Mouse (Mus musculus) ES-Bruce4 (cell line): ENCODE measurements around the gene Gucd1.

Source experiments
- CTCF ChIP-seq: IDR thresholded peaks from one replicate; pipeline ENCODE4 v1.8.1; 2011; ENCODE audit warnings: low read depth, low read length
- EP300 ChIP-seq: IDR thresholded peaks from 2 replicates; pipeline ENCODE4 v1.6.1; 2011; ENCODE audit warnings: low read depth, low read length; ENCODE audit not compliant: insufficient read depth
- POLR2A ChIP-seq: IDR thresholded peaks from one replicate; pipeline ENCODE4 v1.8.1; 2011; ENCODE audit warnings: low read length; ENCODE audit not compliant: insufficient read depth

DNA sequence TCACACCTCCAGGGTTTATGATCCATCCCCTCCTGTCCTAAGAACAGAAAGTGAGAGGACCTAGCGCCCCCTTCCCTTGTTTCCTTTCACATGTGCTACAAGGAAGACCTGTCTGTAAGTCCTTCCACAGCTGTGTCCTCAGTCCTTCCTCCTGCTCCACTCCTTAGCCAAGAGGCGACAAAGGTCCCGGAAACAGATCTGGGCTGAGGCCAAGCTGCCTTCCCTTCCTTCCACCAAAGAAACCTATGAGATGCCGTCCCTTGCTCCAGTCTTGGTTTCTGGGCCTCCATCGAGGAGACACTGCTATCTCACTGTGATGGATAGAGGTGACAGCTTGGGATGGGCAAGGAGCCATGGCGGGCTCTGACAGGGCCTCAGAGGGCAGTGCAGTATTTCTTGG lies 182.7 kb downstream of the Gucd1 start:
- TF ChIP-seq CTCF (no peak), POLR2A (no peak), EP300 (no peak)
